Mouse (Mus musculus): Measurements from ENCODE around the gene Nfkb1. TPM values are rescaled to one million over a fixed set of nuclear protein-coding genes. Genes with fewer than 3 reads are reported as not detected.

Nfkb1 gene
- total and polyA plus RNA-seq, 3 experiments: 44.8 to 93.6 (median 59.9) TPM

GRCm38 (mm10) chr3:135581606-135582117 is 109.7 kb downstream of the Nfkb1 start:
- H3K9ac ChIP-seq (ENCODE audit: control insufficient read depth, low read depth, low read length, poor library complexity, severe bottlenecking): no peak overlapping the region
- DNase-seq (ENCODE audit: low read depth, low spot score): peak; percentile 37
- no peak overlapping the region for H3K27ac ChIP-seq (ENCODE audit: control insufficient read depth, low read depth, low read length)
- H3K4me1 ChIP-seq (ENCODE audit: control insufficient read depth in 1 of 2, insufficient read depth in 2 of 2, low read length in 2 of 2): peaks cover 0 to 4% of the 10 kb centered on the region in 2 experiments; a peak in 2 of 4 replicates
- no peaks in the 10 kb centered on the region for H3K9me3 ChIP-seq (replicated peaks; ENCODE audit: insufficient read depth, low read length)
- H3K4me3 ChIP-seq (ENCODE audit: control insufficient read depth in 1 of 2, insufficient read depth in 1 of 2, low read depth in 2 of 2, low read length in 2 of 2): no peak overlapping the region
- H3K79me2 ChIP-seq (ENCODE audit: control insufficient read depth, insufficient read depth, low read length, poor library complexity): no peaks in the 10 kb centered on the region
- TF ChIP-seq NRF1 (IDR thresholded peaks at IDR 0.05; ENCODE audit: insufficient read depth, low read depth, low read length, poor library complexity, severe bottlenecking): no peak
- no peak for TF ChIP-seq ELF1 (IDR thresholded peaks at IDR 0.05; ENCODE audit: low read depth, low read length)
- TF ChIP-seq MYB (IDR thresholded peaks at IDR 0.05; ENCODE audit: low read depth, low read length): no peak
- peak in 2 of 3 experiments; percentile 15 to 31; a peak in 3 of 6 replicates for TF ChIP-seq CTCF (IDR thresholded peaks at IDR 0.05 in 2 of 3, conservative IDR thresholded peaks at IDR 0.05 in 1 of 3; ENCODE audit: control insufficient read depth in 1 of 3, insufficient read depth in 1 of 3, low read depth in 2 of 3, low read length in 3 of 3, poor library complexity in 1 of 3, severe bottlenecking in 1 of 3)
- no peak for TF ChIP-seq TCF12 (IDR thresholded peaks at IDR 0.05; ENCODE audit: low read depth, low read length)
- no peak for TF ChIP-seq POLR2AphosphoS5 (IDR thresholded peaks at IDR 0.05; ENCODE audit: borderline replicate concordance, low read depth, low read length)
- TF ChIP-seq BHLHE40 (IDR thresholded peaks at IDR 0.05; ENCODE audit: borderline replicate concordance, low read depth, low read length): no peak
- TF ChIP-seq USF1 (IDR thresholded peaks at IDR 0.05; ENCODE audit: low read depth, low read length): no peak
- TF ChIP-seq MEF2A (IDR thresholded peaks at IDR 0.05; ENCODE audit: extremely low read depth, insufficient replicate concordance, low read depth, low read length, poor library complexity, severe bottlenecking): no peak
- peak; percentile 31 for TF ChIP-seq RAD21 (IDR thresholded peaks at IDR 0.05; ENCODE audit: low read depth, low read length)
- no peak for TF ChIP-seq MAFK (IDR thresholded peaks at IDR 0.05; ENCODE audit: borderline replicate concordance, low read depth, low read length)
- no peak for TF ChIP-seq MXI1 (IDR thresholded peaks at IDR 0.05; ENCODE audit: low read depth, low read length)
- H3K36me3 ChIP-seq (ENCODE audit: control insufficient read depth in 1 of 2, insufficient read depth in 2 of 2, low read length in 2 of 2): peaks cover 0 to 4% of the 10 kb centered on the region in 2 experiments; a peak in 2 of 4 replicates
- H3K27me3 ChIP-seq (ENCODE audit: control insufficient read depth in 1 of 2, insufficient read depth in 2 of 2, low read length in 2 of 2): no peaks in the 10 kb centered on the region

GRCm38 (mm10) chr3:135580439-135581275 is 110.7 kb downstream of the Nfkb1 start:
- no peak for TF ChIP-seq USF1 (IDR thresholded peaks at IDR 0.05; ENCODE audit: low read depth, low read length)
- no peak for TF ChIP-seq TCF12 (IDR thresholded peaks at IDR 0.05; ENCODE audit: low read depth, low read length)
- no peak for TF ChIP-seq USF2 (IDR thresholded peaks at IDR 0.05; ENCODE audit: borderline replicate concordance in 1 of 2, insufficient read depth in 1 of 2, low read depth in 1 of 2, low read length in 2 of 2)
- TF ChIP-seq ZMIZ1 (IDR thresholded peaks at IDR 0.05; ENCODE audit: low read depth, low read length): no peak
- TF ChIP-seq BHLHE40 (IDR thresholded peaks at IDR 0.05; ENCODE audit: borderline replicate concordance, low read depth, low read length): no peak
- TF ChIP-seq SIN3A (IDR thresholded peaks at IDR 0.05; ENCODE audit: low read length): no peak
- TF ChIP-seq POLR2A (IDR thresholded peaks at IDR 0.05; ENCODE audit: control insufficient read depth in 1 of 2, insufficient read depth in 1 of 2, low read depth in 1 of 2, low read length in 2 of 2, poor library complexity in 1 of 2): no peak
- no peak for TF ChIP-seq HCFC1 (IDR thresholded peaks at IDR 0.05; ENCODE audit: low read depth, low read length)
- TF ChIP-seq POLR2AphosphoS2 (IDR thresholded peaks at IDR 0.05; ENCODE audit: low read length): no peak
- TF ChIP-seq GATA1 (IDR thresholded peaks at IDR 0.05; ENCODE audit: low read depth, low read length): no peak
- TF ChIP-seq CHD2 (IDR thresholded peaks at IDR 0.05; ENCODE audit: low read length): no peak
- TF ChIP-seq MXI1 (IDR thresholded peaks at IDR 0.05; ENCODE audit: low read depth, low read length): no peak
- TF ChIP-seq RCOR1 (IDR thresholded peaks at IDR 0.05; ENCODE audit: low read depth, low read length): no peak
- TF ChIP-seq ZNF384 (IDR thresholded peaks at IDR 0.05; ENCODE audit: low read depth, low read length): no peak
- Histone ChIP-seq H3K9ac (ENCODE audit: control insufficient read depth, low read depth, low read length, poor library complexity, severe bottlenecking) (no peak overlapping the region), H3K27me3 (ENCODE audit: control insufficient read depth in 1 of 2, insufficient read depth in 2 of 2, low read length in 2 of 2) (no peaks in the 10 kb centered on the region), H3K9me3 (replicated peaks; ENCODE audit: insufficient read depth, low read length) (no peaks in the 10 kb centered on the region), H3K27ac (ENCODE audit: control insufficient read depth, low read depth, low read length) (no peak overlapping the region), H3K79me2 (ENCODE audit: control insufficient read depth, insufficient read depth, low read length, poor library complexity) (no peaks in the 10 kb centered on the region), H3K4me3 (ENCODE audit: control insufficient read depth in 1 of 2, insufficient read depth in 1 of 2, low read depth in 2 of 2, low read length in 2 of 2) (no peak overlapping the region), H3K36me3 (ENCODE audit: control insufficient read depth in 1 of 2, insufficient read depth in 2 of 2, low read length in 2 of 2) (no peaks in the 10 kb centered on the region), H3K4me1 (ENCODE audit: control insufficient read depth in 1 of 2, insufficient read depth in 2 of 2, low read length in 2 of 2) (no peaks in the 10 kb centered on the region)
- no peak for DNase-seq (ENCODE audit: low read depth, low spot score)

Measured in MEL (cell line).